Mouse (Mus musculus) urinary bladder, postnatal 14 days (tissue): ENCODE results near the gene Vrk2.

ENCODE experiments used
- DNase-seq: peaks from one replicate; pipeline ENCODE4 v3.0.0; 2021; ENCODE audit warnings: low spot score

The Vrk2 gene

GRCm38 (mm10) chr11:26593061-26594059 is at the start of gene Vrk2, which contains the start of gene Gm6899:
TSS of gene Vrk2 (minus strand) at chr11:26593999.
TSS of gene Gm6899 (plus strand) at chr11:26593241.
- DNase-seq, result peak; percentile 83

GRCm38 (mm10) chr11:26642141-26642540 is 48.3 kb upstream of the Vrk2 start:
- no peak for DNase-seq

GRCm38 (mm10) chr11:26640314-26640785 is 46.6 kb upstream of the Vrk2 start:
- DNase-seq, result no peak

- no peak for DNase-seq
Observed at GRCm38 (mm10) chr11:26636239-26636638, 42.4 kb upstream of the Vrk2 start.

GRCm38 (mm10) chr11:26622727-26623126 is 28.9 kb upstream of the Vrk2 start:
- DNase-seq, result no peak

GRCm38 (mm10) chr11:26618475-26619223 is 24.9 kb upstream of the Vrk2 start:
- no peak for DNase-seq

- no peak for DNase-seq
Observed at GRCm38 (mm10) chr11:26608795-26609194, 15.0 kb upstream of the Vrk2 start.

- no peak for DNase-seq
Observed at GRCm38 (mm10) chr11:26604061-26604655, 10.4 kb upstream of the Vrk2 start.

GRCm38 (mm10) chr11:26601571-26602175 is 7.9 kb upstream of the Vrk2 start:
- no peak for DNase-seq

- DNase-seq, result no peak
Observed at GRCm38 (mm10) chr11:26600692-26601091, 6.9 kb upstream of the Vrk2 start.

GRCm38 (mm10) chr11:26598876-26599275 is 5.1 kb upstream of the Vrk2 start:
- no peak for DNase-seq

GRCm38 (mm10) chr11:26597761-26598160 is 4.0 kb upstream of the Vrk2 start:
- DNase-seq, result no peak

- no peak for DNase-seq
Observed at GRCm38 (mm10) chr11:26597145-26597544, 3.3 kb upstream of the Vrk2 start.

GRCm38 (mm10) chr11:26596186-26596585 is 2.4 kb upstream of the Vrk2 start:
- DNase-seq, result no peak

- no peak for DNase-seq
Observed at GRCm38 (mm10) chr11:26594487-26594886, 688 bp upstream of the Vrk2 start.

- peak; percentile 21 for DNase-seq
Observed at GRCm38 (mm10) chr11:26592395-26593053, 1.3 kb downstream of the Vrk2 start.

- DNase-seq, result no peak
Observed at GRCm38 (mm10) chr11:26587184-26587524, 6.6 kb downstream of the Vrk2 start.

- DNase-seq, result no peak
Observed at GRCm38 (mm10) chr11:26586367-26587183, 7.2 kb downstream of the Vrk2 start.

- no peak for DNase-seq
Observed at GRCm38 (mm10) chr11:26585409-26586366, 8.1 kb downstream of the Vrk2 start.
